Mouse (Mus musculus) CH12.LX (cell line): ENCODE results near the gene Cep250.
"Not testable (repeated sequence)": the region's sequence is repeated elsewhere in the genome, so short reads cannot be mapped to it uniquely, and the experiment has no call there.

Experiments used
- CTCF ChIP-seq, 2 experiments: IDR thresholded peaks in 1 of 2; conservative IDR thresholded peaks in 1 of 2; 2 replicates each; pipeline ENCODE4 v1.5.1; 2011 to 2012; ENCODE audit warnings: low read depth in 2 of 2, low read length in 2 of 2, improper control_type of control experiment in 1 of 2, inconsistent platforms in 1 of 2, mild to moderate bottlenecking in 1 of 2, moderate library complexity in 1 of 2
- RCOR1 ChIP-seq: conservative IDR thresholded peaks from 2 replicates; pipeline ENCODE4 v1.6.1; 2012; ENCODE audit warnings: low read depth, mild to moderate bottlenecking, inconsistent platforms, low read length, improper control_type of control experiment
- SIN3A ChIP-seq: IDR thresholded peaks from 2 replicates; pipeline ENCODE4 v1.6.1; 2012; ENCODE audit warnings: low read length, improper control_type of control experiment, inconsistent platforms

DNA sequence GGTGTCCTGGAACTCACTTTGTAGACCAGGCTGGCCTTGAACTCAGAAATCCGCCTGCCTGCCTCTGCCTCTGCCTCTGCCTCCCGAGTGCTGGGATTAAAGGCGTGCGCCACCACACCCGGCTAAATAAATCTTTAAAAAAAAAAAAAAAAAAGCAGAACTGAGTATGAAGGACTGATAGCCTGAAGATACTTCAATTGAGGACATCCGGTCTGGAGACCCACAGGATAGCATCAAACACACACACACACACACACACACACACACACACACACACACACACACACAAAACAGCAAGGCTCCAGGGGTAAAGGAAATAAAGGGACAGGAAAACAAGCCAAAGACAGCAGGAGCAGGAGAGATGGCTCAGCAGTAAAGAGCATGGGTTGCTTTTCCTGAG is 31.0 kb upstream of the Cep250 start:
- TF ChIP-seq CTCF (conservative IDR thresholded peaks at IDR 0.05 in 1 of 2, IDR thresholded peaks at IDR 0.05 in 1 of 2; ENCODE audit: low read depth in 2 of 2, low read length in 2 of 2); RCOR1; SIN3A: not testable (repeated sequence)
